8 mouse cellular contexts compared by ENCODE assay signal in the genomic region with DNA sequence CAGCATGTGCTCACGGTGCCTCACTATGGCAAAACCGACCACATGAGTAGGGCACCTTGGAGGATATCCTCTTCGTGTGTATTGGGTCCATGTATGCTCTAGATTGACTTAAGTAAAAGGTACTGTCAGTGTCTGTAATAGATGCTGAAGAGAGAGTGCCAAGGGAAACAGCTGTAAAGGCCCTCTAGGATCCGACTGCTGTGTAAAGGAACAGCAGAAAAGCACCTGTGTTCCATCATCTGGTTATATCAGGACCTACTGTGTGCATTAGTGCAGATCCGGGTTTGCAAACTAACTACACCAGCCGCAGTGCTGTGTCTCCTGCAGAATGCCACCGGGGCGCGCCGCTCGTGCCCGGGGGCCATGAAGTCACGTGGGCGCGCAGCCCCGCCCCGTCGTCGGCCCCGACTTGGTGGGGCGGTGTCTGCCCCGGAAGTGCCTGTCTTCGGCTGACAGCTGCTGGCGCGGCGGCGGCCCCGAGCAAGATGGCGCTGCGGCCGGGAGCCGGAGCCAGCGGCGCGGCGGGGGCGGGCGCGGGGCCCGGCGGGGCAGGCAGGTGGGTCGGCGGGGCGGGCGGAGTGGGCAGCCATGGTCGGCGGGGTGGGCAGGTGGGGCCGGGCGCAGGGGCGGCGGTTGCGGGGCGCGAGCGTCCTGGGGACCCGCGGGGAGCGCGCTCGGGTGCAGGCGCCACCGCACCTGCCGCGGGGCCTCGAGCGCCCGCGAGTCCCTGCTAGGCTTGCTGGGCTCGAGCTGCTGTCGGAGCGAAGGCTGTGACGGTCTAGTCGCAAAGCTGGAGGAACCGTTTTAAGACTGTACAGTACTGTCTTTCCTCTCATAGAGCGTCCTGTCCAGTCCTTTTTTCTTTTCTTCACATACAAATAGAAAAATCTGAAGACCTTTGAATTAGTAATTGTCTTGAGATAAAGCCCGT. TPM values are rescaled to one million over a fixed set of nuclear protein-coding genes. Genes with fewer than 3 reads are reported as not detected.
DNase-seq lines count a peak whose midpoint lies in the region; ATAC-seq and TF ChIP-seq lines count a peak whose summit lies in the region.

A gene (plus strand): TSS at position 438 of the 931 bp plus-strand sequence.

- no peaks in the 10 kb centered on the region for H3K9me3 ChIP-seq in heart, embryonic 10.5 days
- H3K9me3 ChIP-seq in kidney, embryonic 15.5 days (replicated peaks) = no peaks in the 10 kb centered on the region

- no peak within 1 kb of the TSS for H3K27ac ChIP-seq in bone marrow macrophage, adult 2 months (ENCODE audit: insufficient read depth, low read depth, low read length)
- no peak within 1 kb of the TSS for H3K27ac ChIP-seq in embryonic fibroblast, embryonic 13.5 days (ENCODE audit: insufficient read depth, low read length)
- H3K27ac ChIP-seq in heart, embryonic 10.5 days = peak within 1 kb of the TSS; percentile 95
- H3K27ac ChIP-seq in kidney, embryonic 15.5 days = peak within 1 kb of the TSS; percentile 66

- H3K4me2 ChIP-seq in kidney, embryonic 15.5 days = peak within 1 kb of the TSS; percentile 73

- H3K9ac ChIP-seq in kidney, embryonic 15.5 days = peak within 1 kb of the TSS; percentile 72

- peaks cover 15% of the 10 kb centered on the region for H3K4me1 ChIP-seq in bone marrow macrophage, adult 2 months (ENCODE audit: control insufficient read depth, insufficient read depth, low read length)
- H3K4me1 ChIP-seq in embryonic fibroblast, embryonic 13.5 days (ENCODE audit: control insufficient read depth, insufficient read depth, low read length) = peaks cover 2% of the 10 kb centered on the region; the same call in 1 of the 2 replicates
- H3K4me1 ChIP-seq in heart, embryonic 10.5 days = peaks cover 6% of the 10 kb centered on the region; the same call in 1 of the 2 replicates
- H3K4me1 ChIP-seq in kidney, embryonic 15.5 days = peaks cover 13% of the 10 kb centered on the region; the same call in 1 of the 2 replicates

- H3K36me3 ChIP-seq in heart, embryonic 10.5 days = peaks cover 39% of the 10 kb centered on the region
- peaks cover 40% of the 10 kb centered on the region for H3K36me3 ChIP-seq in kidney, embryonic 15.5 days

- WGBS in heart, embryonic 10.5 days = 2% methylated on average over 75 of the region's 76 CpGs
- WGBS in kidney, embryonic 15.5 days = 2% methylated on average over 63 of the region's 76 CpGs

- no peak for TF ChIP-seq CTCF in bone marrow macrophage, adult 2 months (IDR thresholded peaks at IDR 0.05; ENCODE audit: low read depth, low read length)
- TF ChIP-seq CTCF in embryonic fibroblast, embryonic 13.5 days (IDR thresholded peaks at IDR 0.05; ENCODE audit: borderline replicate concordance, insufficient read depth, low read length) = no peak

- peak within 1 kb of the TSS; percentile 87 for H3K4me3 ChIP-seq in bone marrow macrophage, adult 2 months (ENCODE audit: insufficient read depth, low read length)
- peak within 1 kb of the TSS; percentile 89 for H3K4me3 ChIP-seq in embryonic fibroblast, embryonic 13.5 days (ENCODE audit: insufficient read depth, low read length)
- peak within 1 kb of the TSS; percentile 90 for H3K4me3 ChIP-seq in heart, embryonic 10.5 days
- peak within 1 kb of the TSS; percentile 76 for H3K4me3 ChIP-seq in kidney, embryonic 15.5 days (replicated peaks)

- peak; percentile 92 for DNase-seq in A20 (ENCODE audit: low read depth, low spot score)
- peak; percentile 93 for DNase-seq in heart, embryonic 10.5 days (ENCODE audit: low spot score)
- DNase-seq in liver = peak; percentile 92
- DNase-seq in spleen, postnatal 4 days (ENCODE audit: low spot score in 2 of 2) = peak; percentile 92 to 95

- no peaks in the 10 kb centered on the region for H3K27me3 ChIP-seq in heart, embryonic 10.5 days (ENCODE audit: insufficient read depth, poor library complexity, severe bottlenecking)
- no peaks in the 10 kb centered on the region for H3K27me3 ChIP-seq in kidney, embryonic 15.5 days

- no peak for TF ChIP-seq POLR2A in bone marrow macrophage, adult 2 months (IDR thresholded peaks at IDR 0.05; ENCODE audit: borderline replicate concordance, low read depth, low read length)
- TF ChIP-seq POLR2A in embryonic fibroblast, embryonic 13.5 days (IDR thresholded peaks at IDR 0.05; ENCODE audit: low read depth, low read length) = peak; percentile 67

- ATAC-seq in kidney, embryonic 15.5 days (replicated peaks; ENCODE audit: low FRiP score) = peak; percentile 93
- peak; percentile 84 for ATAC-seq in monocyte, adult 5-6 weeks (replicated peaks; ENCODE audit: insufficient number of reproducible peaks, low FRiP score, low TSS enrichment, poor library complexity, severe bottlenecking)

RNA-seq across cellular contexts. Expression of the gene that starts here (rescaled TPM):
- polyA plus RNA-seq in bone marrow macrophage, adult 2 months (2012; ENCODE audit: insufficient read depth, insufficient read length, missing spikeins) = 19.5 and 26.9 TPM in 2 replicates
- polyA plus RNA-seq in embryonic fibroblast, embryonic 13.5 days (2011; ENCODE audit: insufficient read length, low read depth, missing spikeins) = 16.8 and 23.8 TPM in 2 replicates
- polyA plus RNA-seq in heart, embryonic 10.5 days (2016; fragmentation: Nextera tagmentation; extraction: Ambion mirVana) = 8.7 and 9.5 TPM in 2 replicates
- 10.1 and 10.5 TPM in 2 replicates for polyA plus RNA-seq in kidney, embryonic 15.5 days (2015; fragmentation: Nextera tagmentation; extraction: Ambion mirVana)
- total RNA-seq in monocyte, adult 5-6 weeks (2017) = 18.2 to 41.1 TPM (median 27.7 TPM) in 3 replicates

Comparison
In these comparisons a context has a peak if more than half of its experiments do, and no peak if none do; other contexts are left out.
1. H3K27ac ChIP-seq: peak in heart, embryonic 10.5 days (single experiment) and kidney, embryonic 15.5 days (single experiment); none in bone marrow macrophage, adult 2 months (single experiment) and embryonic fibroblast, embryonic 13.5 days (single experiment).
2. Peak in every context shown above with its lines, with median percentiles within 50 percentile points of each other: DNase-seq and H3K4me3 ChIP-seq.